Mouse (Mus musculus) ES-Bruce4 (cell line): ENCODE results near the gene Clec3a.

Experiments
- CTCF ChIP-seq: IDR thresholded peaks from one replicate; pipeline ENCODE4 v1.8.1; 2011; ENCODE audit warnings: low read depth, low read length
- EP300 ChIP-seq: IDR thresholded peaks from 2 replicates; pipeline ENCODE4 v1.6.1; 2011; ENCODE audit warnings: low read depth, low read length; ENCODE audit not compliant: insufficient read depth
- POLR2A ChIP-seq: IDR thresholded peaks from one replicate; pipeline ENCODE4 v1.8.1; 2011; ENCODE audit warnings: low read length; ENCODE audit not compliant: insufficient read depth

DNA sequence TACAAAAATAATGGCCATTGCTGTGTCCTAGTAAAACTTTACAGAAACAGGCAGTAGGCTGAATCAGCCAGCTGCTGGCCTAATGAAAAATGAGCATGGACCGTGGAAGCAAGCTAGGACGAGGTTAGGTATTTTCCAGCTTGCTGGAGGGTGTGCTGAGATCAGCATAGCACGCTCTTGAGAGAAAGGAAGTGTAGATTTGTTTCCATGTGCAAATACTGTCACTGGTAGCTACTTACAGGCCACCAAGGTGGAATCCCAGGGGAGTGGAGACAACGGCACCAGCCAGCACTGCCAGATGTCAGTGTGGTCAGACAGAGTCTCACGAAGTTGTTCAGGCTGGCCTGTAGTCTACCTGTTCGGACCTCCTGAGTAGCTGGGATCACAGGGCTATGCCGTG lies 29.0 kb downstream of the Clec3a start:
- TF ChIP-seq POLR2A, result no peak
- TF ChIP-seq CTCF, result no peak
- TF ChIP-seq EP300, result no peak
